Mouse (Mus musculus) liver, embryonic 15.5 days (tissue): Measurements from ENCODE around the gene Irf8. TPM values are rescaled to one million over a fixed set of nuclear protein-coding genes. Genes with fewer than 3 reads are reported as not detected.

ENCODE experiments used
- ATAC-seq: fragments of 200-750 bp; cut with Nextera tagmentation; 2 replicates; pipeline ENCODE4 v1.8.0; 2017; ENCODE audit warnings: moderate number of reproducible peaks, mild to moderate bottlenecking, moderate library complexity; ENCODE audit not compliant: insufficient read depth
- H3K27ac ChIP-seq: fragments of 300-500 bp; sonication (generic); replicated peaks from 2 replicates; pipeline ENCODE4 v1.5.1; 2015; ENCODE audit warnings: mild to moderate bottlenecking, inconsistent platforms
- H3K27me3 ChIP-seq: fragments of 300-500 bp; sonication (generic); 2 replicates; pipeline ENCODE4 v1.6.1; 2015; ENCODE audit warnings: mild to moderate bottlenecking, inconsistent platforms
- H3K36me3 ChIP-seq: fragments of 300-500 bp; sonication (generic); replicated peaks from 2 replicates; pipeline ENCODE4 v1.6.1; 2015; ENCODE audit warnings: moderate library complexity, mild to moderate bottlenecking, inconsistent platforms
- H3K4me1 ChIP-seq: fragments of 300-500 bp; sonication (generic); replicated peaks from 2 replicates; pipeline ENCODE4 v1.6.1; 2015; ENCODE audit warnings: inconsistent platforms
- H3K4me2 ChIP-seq: fragments of 300-500 bp; sonication (generic); 2 replicates; pipeline ENCODE4 v1.6.1; 2015; ENCODE audit warnings: moderate library complexity, mild to moderate bottlenecking, inconsistent platforms
- H3K4me3 ChIP-seq: fragments of 300-500 bp; sonication (generic); replicated peaks from 2 replicates; pipeline ENCODE4 v1.5.1; 2015; ENCODE audit warnings: mild to moderate bottlenecking, inconsistent platforms
- H3K9ac ChIP-seq: fragments of 300-500 bp; sonication (generic); 2 replicates; pipeline ENCODE4 v1.6.1; 2015; ENCODE audit warnings: moderate library complexity, mild to moderate bottlenecking, inconsistent platforms
- H3K9me3 ChIP-seq: fragments of 300-500 bp; sonication (generic); replicated peaks from 2 replicates; pipeline ENCODE4 v1.6.1; 2016; ENCODE audit warnings: inconsistent platforms
- WGBS: fragments of 180-500 bp; shearing (Covaris S2); methylation state at CpG from one replicate; pipeline ENCODE4 v1.1.7; 2015; ENCODE audit warnings: mixed read lengths; ENCODE audit not compliant: insufficient replicate concordance; 5-methylcytosine and 5-hydroxymethylcytosine counted together
- polyA plus RNA-seq: library from polyadenylated mRNA; unstranded; fragments of >200 nt; fragmentation: Nextera tagmentation; extraction: Ambion mirVana; gene quantifications from 2 replicates; pipeline ENCODE4 v1.2.1, GENCODE M21; 2015

Gene Irf8
- polyA plus RNA-seq, 1 experiment from 2014 or later, result 17.4 TPM

- Histone ChIP-seq H3K9me3 (no peaks in the 10 kb centered on the region), H3K9ac (no peak overlapping the region), H3K4me2 (no peak overlapping the region), H3K4me3 (no peak overlapping the region), H3K36me3 (no peaks in the 10 kb centered on the region), H3K27ac (no peak overlapping the region), H3K27me3 (no peaks in the 10 kb centered on the region; the same call in 1 of the 2 replicates), H3K4me1 (peaks cover 29% of the 10 kb centered on the region)
- no peak for ATAC-seq
- WGBS, result 54% methylated on average over 6 of the region's 6 CpGs
Observed at GRCm38 (mm10) chr8:120699079-120699478, 37.1 kb upstream of the Irf8 start.

GRCm38 (mm10) chr8:120699565-120699964, 36.6 kb upstream of the Irf8 start:
- no peak for ATAC-seq
- WGBS, result 12% methylated on average over 2 of the region's 2 CpGs

DNA sequence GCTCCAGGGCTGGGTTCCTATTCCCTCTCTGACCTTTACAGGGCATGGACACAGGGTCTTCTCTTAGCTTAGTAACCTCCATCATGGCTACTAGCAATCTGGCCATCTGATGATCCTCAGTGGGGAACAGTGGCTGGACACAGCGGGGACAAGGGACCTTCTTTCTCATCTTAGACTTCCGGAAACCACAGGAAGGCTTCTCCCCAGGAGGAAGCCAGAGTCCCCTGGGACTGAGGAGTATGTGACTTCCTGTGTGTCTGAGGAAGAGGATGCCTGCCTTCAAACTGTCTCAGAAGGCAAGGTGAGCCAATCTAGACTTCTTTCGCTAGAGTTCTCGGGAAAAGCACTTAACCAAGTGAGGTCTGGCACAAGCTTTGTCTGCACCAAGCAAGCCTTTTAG, 36.1 kb upstream of the Irf8 start:
- Histone ChIP-seq H3K4me2 (no peak overlapping the region), H3K36me3 (no peaks in the 10 kb centered on the region), H3K4me3 (no peak overlapping the region), H3K27ac (no peak overlapping the region), H3K4me1 (peaks cover 25% of the 10 kb centered on the region), H3K9ac (no peak overlapping the region), H3K27me3 (no peaks in the 10 kb centered on the region; the same call in 1 of the 2 replicates), H3K9me3 (no peaks in the 10 kb centered on the region)
- ATAC-seq, result no peak
- 41% methylated on average over 4 of the region's 4 CpGs for WGBS

More at GRCm38 (mm10) chr8:120699565-120699964, 36.6 kb upstream of the Irf8 start:
- Histone ChIP-seq H3K36me3 (no peaks in the 10 kb centered on the region), H3K27ac (no peak overlapping the region), H3K9ac (no peak overlapping the region), H3K9me3 (no peaks in the 10 kb centered on the region), H3K4me2 (no peak overlapping the region), H3K4me1 (peaks cover 25% of the 10 kb centered on the region), H3K27me3 (no peaks in the 10 kb centered on the region; the same call in 1 of the 2 replicates), H3K4me3 (no peak overlapping the region)

- no peak overlapping the region for H3K4me3 ChIP-seq
- 27% methylated on average over 19 of the region's 19 CpGs for WGBS
- peak; percentile 15; the same call in 1 of the 2 replicates for ATAC-seq
- H3K9me3 ChIP-seq, result no peaks in the 10 kb centered on the region
- H3K36me3 ChIP-seq, result no peaks in the 10 kb centered on the region
- no peak overlapping the region for H3K9ac ChIP-seq
- no peak overlapping the region for H3K27ac ChIP-seq
- H3K27me3 ChIP-seq, result no peaks in the 10 kb centered on the region; the same call in 1 of the 2 replicates
- H3K4me1 ChIP-seq, result peaks cover 25% of the 10 kb centered on the region
- H3K4me2 ChIP-seq, result no peak overlapping the region
Observed at GRCm38 (mm10) chr8:120701758-120702465, 34.2 kb upstream of the Irf8 start.

DNA sequence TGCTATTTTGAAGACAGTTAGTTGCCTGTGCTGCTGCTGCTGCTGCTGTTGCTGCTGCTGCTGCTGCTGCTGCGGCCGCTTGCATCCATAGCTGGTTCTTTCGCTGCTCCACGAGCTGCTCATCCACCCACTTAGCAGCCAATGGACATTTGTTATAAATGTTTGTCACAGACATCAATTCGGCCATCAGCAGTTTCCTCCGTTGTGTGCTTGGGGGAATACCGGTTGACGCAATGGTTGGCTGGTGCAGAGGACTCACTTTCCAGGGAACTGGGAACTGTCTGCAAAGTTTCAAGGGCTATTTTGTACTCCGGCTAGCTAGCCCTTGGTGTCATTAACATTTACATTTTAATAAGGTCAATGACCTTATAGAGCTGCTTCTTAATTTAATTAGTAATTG, 32.0 kb upstream of the Irf8 start:
- H3K27me3 ChIP-seq, result no peaks in the 10 kb centered on the region; the same call in 1 of the 2 replicates
- no peak overlapping the region for H3K27ac ChIP-seq
- ATAC-seq, result no peak
- no peaks in the 10 kb centered on the region for H3K36me3 ChIP-seq
- H3K4me3 ChIP-seq, result no peak overlapping the region
- no peak overlapping the region for H3K4me2 ChIP-seq
- no peak overlapping the region for H3K9ac ChIP-seq
- no peaks in the 10 kb centered on the region for H3K9me3 ChIP-seq
- H3K4me1 ChIP-seq, result peaks cover 15% of the 10 kb centered on the region
- whole genome bisulfite sequencing, result 57% methylated on average over 9 of the region's 9 CpGs

DNA sequence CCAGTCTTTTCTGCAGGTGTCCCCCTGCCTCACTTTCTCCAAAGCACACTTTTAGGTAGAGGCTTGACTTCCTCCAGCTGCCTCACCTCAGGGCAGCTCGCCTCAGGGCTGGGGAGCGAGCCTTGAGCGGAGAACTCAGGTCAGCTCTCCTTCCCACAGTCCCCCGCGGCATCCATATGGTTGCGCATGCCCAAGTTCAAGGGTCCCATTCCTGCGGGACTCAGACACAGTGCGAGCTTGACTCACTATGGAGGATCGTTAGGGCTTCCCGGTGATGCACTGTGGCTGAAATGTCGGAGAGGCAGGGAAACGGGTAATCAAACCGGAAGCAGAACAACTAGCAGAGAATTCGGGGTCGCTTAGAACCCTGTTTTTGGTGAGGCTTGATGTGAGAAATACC, 31.0 kb upstream of the Irf8 start:
- Histone ChIP-seq H3K27me3 (no peaks in the 10 kb centered on the region; the same call in 1 of the 2 replicates), H3K4me2 (no peak overlapping the region), H3K27ac (no peak overlapping the region), H3K4me3 (no peak overlapping the region), H3K9me3 (no peaks in the 10 kb centered on the region), H3K9ac (no peak overlapping the region), H3K4me1 (peaks cover 8% of the 10 kb centered on the region; the same call in 1 of the 2 replicates), H3K36me3 (no peaks in the 10 kb centered on the region)
- no peak for ATAC-seq
- WGBS, result 74% methylated on average over 15 of the region's 15 CpGs

GRCm38 (mm10) chr8:120706193-120706592, 30.0 kb upstream of the Irf8 start:
- H3K4me1 ChIP-seq, result peaks cover 8% of the 10 kb centered on the region; the same call in 1 of the 2 replicates
- H3K36me3 ChIP-seq, result no peaks in the 10 kb centered on the region

DNA sequence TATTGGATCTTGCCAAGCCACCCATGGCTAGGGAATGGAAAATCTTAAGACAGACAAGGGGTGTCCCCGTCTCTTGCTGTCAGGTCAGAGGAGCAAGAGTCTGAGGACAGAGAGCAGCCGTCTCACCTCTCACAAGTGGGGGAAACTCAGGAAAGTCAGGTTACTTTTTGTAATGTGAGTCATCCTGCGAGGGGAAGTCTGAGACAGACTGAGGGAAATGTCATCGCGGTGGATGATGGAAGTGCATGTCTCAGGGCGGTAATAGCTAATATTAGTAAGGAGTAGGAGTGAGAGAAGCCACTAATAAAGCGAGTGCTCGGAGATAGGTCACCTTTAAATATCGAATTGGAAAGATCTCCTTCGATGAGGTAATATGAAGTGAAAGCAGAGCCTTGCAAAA, 27.0 kb upstream of the Irf8 start:
- Histone ChIP-seq H3K9me3 (no peaks in the 10 kb centered on the region), H3K36me3 (no peaks in the 10 kb centered on the region), H3K27me3 (no peaks in the 10 kb centered on the region), H3K4me3 (no peak overlapping the region), H3K4me1 (no peaks in the 10 kb centered on the region), H3K9ac (no peak overlapping the region), H3K27ac (no peak overlapping the region), H3K4me2 (no peak overlapping the region)
- no peak for ATAC-seq
- 32% methylated on average over 10 of the region's 10 CpGs for WGBS

More at GRCm38 (mm10) chr8:120706193-120706592, 30.0 kb upstream of the Irf8 start:
- Histone ChIP-seq H3K9me3 (no peaks in the 10 kb centered on the region), H3K9ac (no peak overlapping the region), H3K4me2 (no peak overlapping the region), H3K27me3 (no peaks in the 10 kb centered on the region), H3K4me3 (no peak overlapping the region), H3K27ac (no peak overlapping the region)
- 68% methylated on average over 3 of the region's 3 CpGs for WGBS
- no peak for ATAC-seq

- no peak overlapping the region for H3K4me2 ChIP-seq
- no peak for ATAC-seq
- H3K9me3 ChIP-seq, result no peaks in the 10 kb centered on the region
- 27% methylated on average over 6 of the region's 6 CpGs for WGBS
- H3K27ac ChIP-seq, result no peak overlapping the region
- H3K36me3 ChIP-seq, result no peaks in the 10 kb centered on the region
- no peaks in the 10 kb centered on the region for H3K4me1 ChIP-seq
- H3K4me3 ChIP-seq, result no peak overlapping the region
- no peaks in the 10 kb centered on the region for H3K27me3 ChIP-seq
- no peak overlapping the region for H3K9ac ChIP-seq
Observed at GRCm38 (mm10) chr8:120715200-120715599, 21.0 kb upstream of the Irf8 start.

- Histone ChIP-seq H3K36me3 (no peaks in the 10 kb centered on the region), H3K27me3 (no peaks in the 10 kb centered on the region)
- ATAC-seq, result no peak
Observed at GRCm38 (mm10) chr8:120715996-120716680, 20.0 kb upstream of the Irf8 start.

GRCm38 (mm10) chr8:120719586-120720236, 16.4 kb upstream of the Irf8 start:
- no peaks in the 10 kb centered on the region for H3K9me3 ChIP-seq
- H3K27me3 ChIP-seq, result no peaks in the 10 kb centered on the region
- H3K9ac ChIP-seq, result no peak overlapping the region
- no peaks in the 10 kb centered on the region for H3K36me3 ChIP-seq
- 46% methylated on average over 19 of the region's 19 CpGs for WGBS
- H3K4me2 ChIP-seq, result no peak overlapping the region
- H3K4me1 ChIP-seq, result no peaks in the 10 kb centered on the region
- no peak overlapping the region for H3K27ac ChIP-seq
- no peak overlapping the region for H3K4me3 ChIP-seq
- no peak for ATAC-seq

More at GRCm38 (mm10) chr8:120715996-120716680, 20.0 kb upstream of the Irf8 start:
- H3K9ac ChIP-seq, result no peak overlapping the region
- H3K27ac ChIP-seq, result no peak overlapping the region
- no peaks in the 10 kb centered on the region for H3K9me3 ChIP-seq
- H3K4me3 ChIP-seq, result no peak overlapping the region
- no peak overlapping the region for H3K4me2 ChIP-seq
- H3K4me1 ChIP-seq, result no peaks in the 10 kb centered on the region
- WGBS, result 51% methylated on average over 15 of the region's 15 CpGs
